Mouse (Mus musculus): ENCODE measurements around the gene Rtn1.

GRCm38 (mm10) chr12:72285366-72286345 is 123.2 kb downstream of the Rtn1 start:
- no peak for TF ChIP-seq POLR2A (IDR thresholded peaks at IDR 0.05; ENCODE audit: borderline replicate concordance, extremely low read depth, insufficient read depth, insufficient read length, poor library complexity, severe bottlenecking)
- 0 out of 2 replicates have a peak, but pooled peaks have one; percentile 30 for TF ChIP-seq CTCF (IDR thresholded peaks at IDR 0.05; ENCODE audit: borderline replicate concordance, extremely low read depth, insufficient read depth, insufficient read length)
